Mouse (Mus musculus) hindbrain, embryonic 12.5 days (tissue): ENCODE results near the gene Tcf20. TPM values are rescaled to one million over a fixed set of nuclear protein-coding genes. Genes with fewer than 3 reads are reported as not detected.

Source experiments
- ATAC-seq: fragments of 200-750 bp; cut with Nextera tagmentation; 2 replicates; pipeline ENCODE4 v1.8.0; 2017; ENCODE audit warnings: moderate TSS enrichment; ENCODE audit not compliant: low FRiP score
- H3K27ac ChIP-seq: fragments of 300-500 bp; sonication (generic); 2 replicates; pipeline ENCODE4 v1.5.1; 2016; ENCODE audit warnings: mild to moderate bottlenecking
- H3K27me3 ChIP-seq: fragments of 300-500 bp; sonication (generic); 2 replicates; pipeline ENCODE4 v1.6.1; 2016; ENCODE audit warnings: mild to moderate bottlenecking
- H3K36me3 ChIP-seq: fragments of 300-500 bp; sonication (generic); 2 replicates; pipeline ENCODE4 v1.6.1; 2016; ENCODE audit warnings: mild to moderate bottlenecking
- H3K4me1 ChIP-seq: fragments of 300-500 bp; sonication (generic); 2 replicates; pipeline ENCODE4 v1.6.1; 2016
- H3K4me2 ChIP-seq: fragments of 300-500 bp; sonication (generic); replicated peaks from 2 replicates; pipeline ENCODE4 v1.6.1; 2016; ENCODE audit warnings: mild to moderate bottlenecking
- H3K4me3 ChIP-seq: fragments of 300-500 bp; sonication (generic); 2 replicates; pipeline ENCODE4 v1.5.1; 2016; ENCODE audit warnings: mild to moderate bottlenecking
- H3K9ac ChIP-seq: fragments of 300-500 bp; sonication (generic); 2 replicates; pipeline ENCODE4 v1.6.1; 2016; ENCODE audit warnings: mild to moderate bottlenecking, moderate library complexity
- H3K9me3 ChIP-seq: fragments of 300-500 bp; sonication (generic); replicated peaks from 2 replicates; pipeline ENCODE4 v1.6.1; 2016; ENCODE audit warnings: mild to moderate bottlenecking
- WGBS: fragments of 180-500 bp; shearing (Covaris S2); methylation state at CpG from one replicate; pipeline ENCODE4 v1.1.7; 2016; 5-methylcytosine and 5-hydroxymethylcytosine counted together
- polyA plus RNA-seq: library from polyadenylated mRNA; unstranded; fragments of >200 nt; fragmentation: Nextera tagmentation; extraction: Ambion mirVana; gene quantifications from 2 replicates; pipeline ENCODE4 v1.2.1, GENCODE M21; 2016

Tcf20 gene
- polyA plus RNA-seq, 1 experiment from 2014 or later = 12.4 TPM

DNA sequence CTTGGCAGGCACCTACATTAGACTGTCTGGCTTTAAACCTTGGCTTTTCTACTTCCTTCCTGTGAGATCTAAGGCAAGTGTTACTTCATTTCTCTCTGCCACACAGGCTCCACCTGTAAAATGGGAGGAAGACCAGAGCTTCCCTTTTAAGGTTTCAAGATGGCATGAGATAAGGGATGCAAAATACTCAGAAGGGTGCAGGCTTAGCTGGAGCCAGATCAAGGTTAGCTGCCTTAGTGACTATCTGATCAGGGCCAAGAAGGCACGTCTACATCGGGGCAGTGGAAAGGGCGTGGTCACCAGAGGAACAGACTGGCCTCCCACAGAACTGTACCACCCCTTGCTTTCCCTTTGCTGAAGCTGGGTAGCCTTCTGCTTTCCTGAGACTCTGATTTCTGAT, 73.2 kb downstream of the Tcf20 start:
- Histone ChIP-seq H3K9ac (no peak overlapping the region), H3K27ac (no peak overlapping the region), H3K9me3 (no peaks in the 10 kb centered on the region), H3K4me3 (no peak overlapping the region), H3K27me3 (peaks cover 61% of the 10 kb centered on the region), H3K4me2 (no peak overlapping the region), H3K36me3 (no peaks in the 10 kb centered on the region), H3K4me1 (peaks cover 52% of the 10 kb centered on the region)
- ATAC-seq = no peak
- WGBS = 67% methylated on average over 3 of the region's 3 CpGs

- WGBS = 4% methylated on average over 13 of the region's 13 CpGs
- Histone ChIP-seq H3K27me3 (peaks cover 75% of the 10 kb centered on the region), H3K27ac (peak overlapping the region; percentile 86), H3K4me1 (peaks cover 40% of the 10 kb centered on the region), H3K4me2 (peak overlapping the region; percentile 77), H3K9ac (peak overlapping the region; percentile 61), H3K36me3 (no peaks in the 10 kb centered on the region), H3K9me3 (no peaks in the 10 kb centered on the region), H3K4me3 (peak overlapping the region; percentile 34)
- peak; percentile 26 for ATAC-seq
These were observed 75.7 kb downstream of the Tcf20 start for GRCm38 (mm10) chr15:82911965-82912337.

DNA sequence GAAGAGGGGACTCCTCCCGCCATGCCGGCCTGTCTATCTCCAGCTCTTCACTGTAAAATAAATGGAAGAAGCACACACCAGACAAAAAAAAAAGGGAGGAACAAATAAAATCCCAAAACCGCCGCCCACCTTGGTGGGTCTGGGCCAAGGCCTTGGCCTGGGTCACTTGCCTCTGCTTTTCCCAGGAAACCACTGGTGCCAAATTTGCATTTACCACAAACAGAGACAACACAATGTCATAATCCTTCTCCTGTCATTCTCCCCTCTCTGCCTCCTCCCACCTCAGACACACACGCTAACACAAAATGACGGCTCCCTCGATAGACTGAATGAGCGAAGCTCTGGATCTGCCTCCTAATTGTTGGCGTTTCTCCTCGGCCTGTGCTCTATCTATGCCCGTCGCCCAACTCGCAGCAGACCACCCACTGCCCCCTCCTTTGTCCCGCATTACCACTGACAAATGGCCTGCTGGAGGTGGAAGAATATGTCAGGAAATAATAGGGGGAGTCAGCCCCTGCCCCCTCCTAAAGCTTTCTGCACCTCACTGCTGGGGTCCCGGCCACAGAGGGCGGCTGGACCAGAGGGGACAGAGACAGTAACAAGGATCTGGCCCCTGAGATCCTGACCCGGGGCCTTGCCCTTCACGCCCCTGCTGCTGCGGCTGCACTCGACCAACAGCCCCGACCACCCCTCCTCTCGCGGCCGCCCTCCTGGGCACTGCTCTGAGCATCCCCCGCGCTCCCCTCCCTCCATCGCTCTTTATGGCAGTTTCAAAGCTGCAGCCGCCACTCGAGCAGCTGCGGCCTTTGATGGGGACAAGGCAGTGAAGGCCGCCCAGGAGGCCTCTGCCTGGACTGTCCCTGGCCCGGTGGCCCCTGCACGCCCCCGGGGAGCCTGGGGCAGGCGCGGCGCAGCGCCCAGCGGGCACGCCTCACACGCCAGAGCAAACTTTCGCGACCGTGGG, 76.4 kb downstream of the Tcf20 start:
- ATAC-seq = peak; percentile 87
- WGBS = 3% methylated on average over 44 of the region's 44 CpGs
- Histone ChIP-seq H3K4me2 (peak overlapping the region; percentile 77), H3K27ac (peak overlapping the region; percentile 86), H3K9me3 (no peaks in the 10 kb centered on the region), H3K36me3 (no peaks in the 10 kb centered on the region), H3K9ac (peak overlapping the region; percentile 61), H3K4me1 (peaks cover 41% of the 10 kb centered on the region), H3K4me3 (peak overlapping the region; percentile 34), H3K27me3 (peaks cover 74% of the 10 kb centered on the region)

- no peaks in the 10 kb centered on the region for H3K36me3 ChIP-seq
- no peak overlapping the region for H3K4me3 ChIP-seq
- peak overlapping the region; percentile 86 for H3K27ac ChIP-seq
- H3K9ac ChIP-seq = peak overlapping the region; percentile 38; the same call in 1 of the 2 replicates
- peaks cover 48% of the 10 kb centered on the region for H3K4me1 ChIP-seq
- 53% methylated on average over 2 of the region's 2 CpGs for WGBS
- ATAC-seq = no peak
- peaks cover 67% of the 10 kb centered on the region for H3K27me3 ChIP-seq
- H3K4me2 ChIP-seq = 0 out of 2 replicates have a peak overlapping the region, but pooled peaks have one; percentile 3
- no peaks in the 10 kb centered on the region for H3K9me3 ChIP-seq
These were observed 77.1 kb downstream of the Tcf20 start for GRCm38 (mm10) chr15:82910596-82910995.

DNA sequence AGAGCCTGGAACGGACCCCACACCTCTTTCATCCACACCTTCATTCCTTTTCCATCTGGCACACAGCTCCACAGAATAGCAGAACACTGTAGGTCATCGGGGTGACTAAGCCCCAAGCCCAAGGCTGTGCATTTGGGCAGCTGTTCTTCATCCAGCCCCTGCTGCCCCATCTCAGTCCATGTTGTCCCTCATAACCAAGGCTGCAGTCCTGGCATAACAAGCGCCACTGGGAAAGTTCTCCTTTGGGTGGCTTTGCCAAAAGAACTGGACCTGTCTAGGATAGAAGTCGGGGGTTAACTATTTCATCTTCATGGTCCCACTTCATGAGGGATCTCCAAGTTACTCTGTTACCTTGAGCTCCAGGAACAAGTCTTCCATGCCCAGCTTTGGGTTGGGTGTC, 77.9 kb downstream of the Tcf20 start:
- ATAC-seq = no peak
- Histone ChIP-seq H3K4me2 (no peak overlapping the region), H3K27me3 (peaks cover 59% of the 10 kb centered on the region), H3K27ac (no peak overlapping the region), H3K36me3 (no peaks in the 10 kb centered on the region), H3K4me1 (peaks cover 56% of the 10 kb centered on the region), H3K4me3 (no peak overlapping the region), H3K9ac (no peak overlapping the region), H3K9me3 (no peaks in the 10 kb centered on the region)
- 86% methylated on average over 4 of the region's 4 CpGs for WGBS

DNA sequence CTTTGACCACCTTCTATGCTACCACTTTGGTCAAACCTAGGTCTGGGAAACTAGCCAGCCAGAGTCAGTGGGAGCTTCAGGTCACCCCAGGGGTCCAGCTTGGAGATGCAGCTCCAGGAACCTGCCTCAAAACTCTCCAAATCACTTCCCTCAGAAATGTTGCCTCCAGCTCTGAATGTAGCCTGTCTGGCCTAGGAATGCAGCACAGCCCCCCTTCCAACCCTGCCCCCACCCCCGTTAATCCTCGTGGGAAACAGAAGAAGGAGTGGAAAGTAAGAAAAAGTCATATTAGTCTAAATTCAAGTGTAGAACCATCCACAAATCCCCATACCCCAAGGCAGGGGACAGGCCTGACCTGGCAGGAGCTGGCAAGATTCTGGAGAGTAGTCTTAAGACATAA, 79.2 kb downstream of the Tcf20 start:
- peaks cover 61% of the 10 kb centered on the region for H3K27me3 ChIP-seq
- H3K4me2 ChIP-seq = no peak overlapping the region
- peaks cover 68% of the 10 kb centered on the region for H3K4me1 ChIP-seq

DNA sequence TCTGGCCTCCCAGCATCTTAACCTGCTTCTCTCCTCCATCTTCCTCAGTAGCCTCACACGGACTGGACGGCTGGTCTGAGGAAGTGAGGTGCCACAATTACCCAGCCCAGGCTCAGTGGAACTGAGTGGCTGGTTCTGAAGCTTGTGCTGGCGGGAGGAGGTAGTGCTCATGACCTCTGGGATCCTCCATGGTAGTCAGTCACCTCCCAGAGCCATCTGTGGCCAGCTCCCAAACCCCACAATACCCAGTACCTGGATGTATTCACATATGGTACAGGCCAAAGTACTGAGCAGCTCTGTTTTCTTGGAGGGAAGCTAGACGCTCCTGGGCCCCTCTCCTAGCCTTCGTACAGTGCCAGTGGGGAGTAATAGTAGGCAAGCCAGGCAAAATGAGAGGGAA, 80.4 kb downstream of the Tcf20 start:
- ATAC-seq = no peak
- WGBS = 81% methylated on average over 5 of the region's 5 CpGs
- Histone ChIP-seq H3K9me3 (no peaks in the 10 kb centered on the region), H3K4me2 (no peak overlapping the region), H3K4me1 (peaks cover 68% of the 10 kb centered on the region), H3K9ac (no peak overlapping the region), H3K27me3 (peaks cover 49% of the 10 kb centered on the region), H3K27ac (no peak overlapping the region), H3K36me3 (no peaks in the 10 kb centered on the region), H3K4me3 (no peak overlapping the region)

More for the DNA sequence above, 79.2 kb downstream of the Tcf20 start:
- H3K4me3 ChIP-seq = no peak overlapping the region
- H3K27ac ChIP-seq = no peak overlapping the region
- no peaks in the 10 kb centered on the region for H3K9me3 ChIP-seq
- H3K36me3 ChIP-seq = no peaks in the 10 kb centered on the region
- H3K9ac ChIP-seq = no peak overlapping the region
- ATAC-seq = no peak
- WGBS = 53% methylated on average over 2 of the region's 2 CpGs

DNA sequence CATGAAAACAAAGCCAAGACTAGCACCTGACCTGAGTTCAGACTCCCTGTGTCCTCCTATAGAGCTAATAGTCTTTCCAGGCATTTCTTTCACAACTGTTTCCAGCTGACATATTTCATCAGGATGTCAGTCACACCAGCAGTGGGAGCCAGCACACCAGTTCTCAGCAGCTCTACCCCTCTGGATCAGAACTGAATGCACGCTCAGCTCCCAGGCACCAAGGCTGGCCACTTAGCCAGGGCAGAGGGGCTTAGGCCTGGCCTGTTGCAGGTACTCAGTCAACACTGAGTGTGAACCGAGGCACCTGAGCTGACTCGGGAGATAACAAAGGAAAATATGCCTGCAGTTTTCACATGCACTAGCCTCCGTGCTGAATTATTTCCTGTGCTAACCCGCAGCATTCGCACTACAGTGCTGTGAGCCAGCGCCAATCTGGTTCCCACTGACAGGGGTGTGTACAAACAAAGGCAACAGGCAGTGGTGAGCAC, 81.1 kb downstream of the Tcf20 start:
- Histone ChIP-seq H3K9me3 (no peaks in the 10 kb centered on the region), H3K4me3 (no peak overlapping the region), H3K4me2 (no peak overlapping the region), H3K36me3 (no peaks in the 10 kb centered on the region), H3K27ac (no peak overlapping the region), H3K27me3 (peaks cover 46% of the 10 kb centered on the region), H3K4me1 (peaks cover 68% of the 10 kb centered on the region), H3K9ac (no peak overlapping the region)
- WGBS = 55% methylated on average over 7 of the region's 7 CpGs
- ATAC-seq = no peak

GRCm38 (mm10) chr15:82905431-82906395, 82.0 kb downstream of the Tcf20 start:
- no peak overlapping the region for H3K27ac ChIP-seq
- peaks cover 46% of the 10 kb centered on the region for H3K27me3 ChIP-seq
- no peak for ATAC-seq
- H3K4me3 ChIP-seq = no peak overlapping the region
- no peak overlapping the region for H3K9ac ChIP-seq
- H3K9me3 ChIP-seq = no peaks in the 10 kb centered on the region
- 72% methylated on average over 8 of the region's 8 CpGs for WGBS
- H3K36me3 ChIP-seq = no peaks in the 10 kb centered on the region
- no peak overlapping the region for H3K4me2 ChIP-seq
- peaks cover 68% of the 10 kb centered on the region for H3K4me1 ChIP-seq

DNA sequence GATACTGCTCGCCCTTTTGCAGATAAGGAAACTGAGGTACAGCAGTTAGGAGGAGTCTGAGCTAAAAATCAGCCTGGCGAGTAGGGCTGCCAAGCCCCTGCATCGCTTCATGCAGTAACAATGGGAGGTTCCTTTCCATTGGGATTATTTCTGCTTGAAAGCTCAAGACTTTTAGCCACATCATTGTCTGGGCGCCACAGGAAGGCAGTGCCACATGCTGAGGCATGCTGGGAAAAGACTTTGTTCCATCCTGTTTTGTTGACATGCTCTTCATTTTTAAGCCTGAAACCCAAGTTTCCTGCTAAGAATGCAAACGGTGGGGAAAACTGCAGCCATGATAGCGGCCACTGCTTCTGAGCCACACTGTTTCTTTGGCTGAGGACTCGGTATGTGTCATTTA, 83.1 kb downstream of the Tcf20 start:
- H3K4me3 ChIP-seq = no peak overlapping the region
- 9% methylated on average over 7 of the region's 7 CpGs for WGBS
- H3K9me3 ChIP-seq = no peaks in the 10 kb centered on the region
- peaks cover 34% of the 10 kb centered on the region for H3K27me3 ChIP-seq
- H3K27ac ChIP-seq = no peak overlapping the region
- ATAC-seq = no peak
- no peak overlapping the region for H3K4me2 ChIP-seq
- no peak overlapping the region for H3K9ac ChIP-seq
- H3K4me1 ChIP-seq = peaks cover 69% of the 10 kb centered on the region
- no peaks in the 10 kb centered on the region for H3K36me3 ChIP-seq

GRCm38 (mm10) chr15:82902521-82902920, 85.2 kb downstream of the Tcf20 start:
- Histone ChIP-seq H3K27me3 (peaks cover 15% of the 10 kb centered on the region), H3K36me3 (no peaks in the 10 kb centered on the region), H3K27ac (no peak overlapping the region), H3K9me3 (no peaks in the 10 kb centered on the region), H3K4me2 (no peak overlapping the region), H3K9ac (no peak overlapping the region), H3K4me3 (no peak overlapping the region), H3K4me1 (peaks cover 80% of the 10 kb centered on the region)
- ATAC-seq = no peak
- 29% methylated on average over 4 of the region's 4 CpGs for WGBS

GRCm38 (mm10) chr15:82901306-82901705, 86.4 kb downstream of the Tcf20 start:
- Histone ChIP-seq H3K4me2 (no peak overlapping the region), H3K27ac (no peak overlapping the region), H3K27me3 (0 out of 2 replicates have a peak, but pooled peaks cover 7% of the 10 kb centered on the region), H3K4me1 (peaks cover 74% of the 10 kb centered on the region), H3K9ac (peak overlapping the region; percentile 25; the same call in 1 of the 2 replicates), H3K36me3 (no peaks in the 10 kb centered on the region), H3K4me3 (no peak overlapping the region), H3K9me3 (no peaks in the 10 kb centered on the region)
- ATAC-seq = no peak
- 16% methylated on average over 6 of the region's 6 CpGs for WGBS
